In genomic region chr9:5308561-5308960, GRCm38 (mm10) we compare ENCODE assay signal across 8 mouse cellular contexts. TPM values are rescaled to one million over a fixed set of nuclear protein-coding genes. Genes with fewer than 3 reads are reported as not detected.
DNase-seq lines count a peak whose midpoint lies in the region; ATAC-seq lines count a peak whose summit lies in the region.

Casp4 (plus strand) TSS chr9:5308828.

- H3K4me3 ChIP-seq in kidney, embryonic 15.5 days (replicated peaks) = peak within 1 kb of the TSS; percentile 34

- H3K9me3 ChIP-seq in kidney, embryonic 15.5 days (replicated peaks) = no peaks in the 10 kb centered on the region

- ATAC-seq in common myeloid progenitor, adult 5-6 weeks (replicated peaks; ENCODE audit: low read depth, poor library complexity, severe bottlenecking) = peak; percentile 94
- ATAC-seq in kidney, embryonic 15.5 days (replicated peaks; ENCODE audit: low FRiP score) = 0 out of 2 replicates have a peak, but pooled peaks have one; percentile 58
- ATAC-seq in megakaryocyte progenitor cell, adult 5-6 weeks (replicated peaks; ENCODE audit: poor library complexity) = peak; percentile 92

- intact Hi-C loops in left cerebral cortex, postnatal 25 days (cut with DNase I) = no loop called here

- H3K36me3 ChIP-seq in kidney, embryonic 15.5 days = no peaks in the 10 kb centered on the region

- H3K4me2 ChIP-seq in kidney, embryonic 15.5 days = peak within 1 kb of the TSS; percentile 34

- peak within 1 kb of the TSS; percentile 45; the same call in 1 of the 2 replicates for H3K27ac ChIP-seq in kidney, embryonic 15.5 days

- no peak within 1 kb of the TSS for H3K9ac ChIP-seq in kidney, embryonic 15.5 days

- peak; percentile 22 for DNase-seq in adrenal gland, postnatal 10 days
- no peak for DNase-seq in adrenal gland, postnatal 25 days
- DNase-seq in frontal cortex, postnatal 25 days (ENCODE audit: low spot score in 2 of 2) = no peak
- no peak for DNase-seq in left cerebral cortex, postnatal 25 days (ENCODE audit: low spot score in 2 of 2)
- DNase-seq in spleen, adult 12 weeks (ENCODE audit: low spot score) = no peak

- no peaks in the 10 kb centered on the region for H3K4me1 ChIP-seq in kidney, embryonic 15.5 days

- H3K27me3 ChIP-seq in kidney, embryonic 15.5 days = no peaks in the 10 kb centered on the region

- WGBS in kidney, embryonic 15.5 days = 42% methylated on average over 5 of the region's 5 CpGs

RNA-seq across cellular contexts. Expression of gene Casp4, which starts in this region (rescaled TPM):
- 1 to 10 TPM; 4.2 to 4.5 TPM for total RNA-seq in adrenal gland, postnatal 10 days (2021)
- 4.9 and 5.5 TPM in 2 replicates for total RNA-seq in adrenal gland, postnatal 25 days (2021)
- 23.2 and 25.3 TPM in 2 replicates for total RNA-seq in common myeloid progenitor, adult 5-6 weeks (2017)
- polyA plus RNA-seq in kidney, embryonic 15.5 days (2015; fragmentation: Nextera tagmentation; extraction: Ambion mirVana) = 4.3 and 5.9 TPM in 2 replicates
- total RNA-seq in megakaryocyte progenitor cell, adult 5-6 weeks (2015) = 34.0 and 34.4 TPM in 2 replicates
- 16.9 and 22.8 TPM in 2 replicates for total RNA-seq in megakaryocyte progenitor cell, adult 5-6 weeks (2017)
- total RNA-seq in left cerebral cortex, postnatal 25 days (2021) = under 1 TPM; 0.41 to 0.57 TPM
